Mouse (Mus musculus) forebrain, embryonic 12.5 days (tissue): ENCODE results near the gene 6030408B16Rik. TPM values are rescaled to one million over a fixed set of nuclear protein-coding genes. Genes with fewer than 3 reads are reported as not detected.

ENCODE experiments used
- ATAC-seq: fragments of 200-750 bp; cut with Nextera tagmentation; 2 replicates; pipeline ENCODE4 v1.8.0; 2017; ENCODE audit warnings: moderate TSS enrichment; ENCODE audit not compliant: low FRiP score
- H3K27ac ChIP-seq: fragments of 300-500 bp; sonication (generic); 2 replicates; pipeline ENCODE4 v1.5.1; 2016; ENCODE audit warnings: mild to moderate bottlenecking
- H3K27me3 ChIP-seq: fragments of 300-500 bp; sonication (generic); 2 replicates; pipeline ENCODE4 v1.6.1; 2016; ENCODE audit warnings: mild to moderate bottlenecking
- H3K36me3 ChIP-seq: fragments of 300-500 bp; sonication (generic); replicated peaks from 2 replicates; pipeline ENCODE4 v1.6.1; 2016; ENCODE audit warnings: mild to moderate bottlenecking
- H3K4me1 ChIP-seq: fragments of 300-500 bp; sonication (generic); 2 replicates; pipeline ENCODE4 v1.6.1; 2016
- H3K4me2 ChIP-seq: fragments of 300-500 bp; sonication (generic); 2 replicates; pipeline ENCODE4 v1.6.1; 2016; ENCODE audit warnings: mild to moderate bottlenecking, moderate library complexity
- H3K4me3 ChIP-seq: fragments of 300-500 bp; sonication (generic); replicated peaks from 2 replicates; pipeline ENCODE4 v1.5.1; 2016; ENCODE audit warnings: mild to moderate bottlenecking
- H3K9ac ChIP-seq: fragments of 300-500 bp; sonication (generic); 2 replicates; pipeline ENCODE4 v1.6.1; 2016; ENCODE audit warnings: mild to moderate bottlenecking
- H3K9me3 ChIP-seq: fragments of 300-500 bp; sonication (generic); 2 replicates; pipeline ENCODE4 v1.6.1; 2016
- WGBS: fragments of 180-500 bp; shearing (Covaris S2); methylation state at CpG from one replicate; pipeline ENCODE4 v1.1.7; 2016; 5-methylcytosine and 5-hydroxymethylcytosine counted together
- polyA plus RNA-seq: library from polyadenylated mRNA; unstranded; fragments of >200 nt; fragmentation: Nextera tagmentation; extraction: Ambion mirVana; gene quantifications from 2 replicates; pipeline ENCODE4 v1.2.1, GENCODE M21; 2016

Gene 6030408B16Rik
- polyA plus RNA-seq, 1 experiment from 2014 or later: 0.27 TPM

GRCm38 (mm10) chr15:101309493-101309892 is 16.5 kb downstream of the 6030408B16Rik start:
- H3K9me3 ChIP-seq: no peaks in the 10 kb centered on the region
- no peak overlapping the region for H3K9ac ChIP-seq
- no peak overlapping the region for H3K4me3 ChIP-seq
- no peaks in the 10 kb centered on the region for H3K27me3 ChIP-seq
- no peak for ATAC-seq
- H3K36me3 ChIP-seq: no peaks in the 10 kb centered on the region
- WGBS: 50% methylated on average over 5 of the region's 5 CpGs
- H3K27ac ChIP-seq: no peak overlapping the region
- peaks cover 6% of the 10 kb centered on the region for H3K4me1 ChIP-seq
- H3K4me2 ChIP-seq: no peak overlapping the region

DNA sequence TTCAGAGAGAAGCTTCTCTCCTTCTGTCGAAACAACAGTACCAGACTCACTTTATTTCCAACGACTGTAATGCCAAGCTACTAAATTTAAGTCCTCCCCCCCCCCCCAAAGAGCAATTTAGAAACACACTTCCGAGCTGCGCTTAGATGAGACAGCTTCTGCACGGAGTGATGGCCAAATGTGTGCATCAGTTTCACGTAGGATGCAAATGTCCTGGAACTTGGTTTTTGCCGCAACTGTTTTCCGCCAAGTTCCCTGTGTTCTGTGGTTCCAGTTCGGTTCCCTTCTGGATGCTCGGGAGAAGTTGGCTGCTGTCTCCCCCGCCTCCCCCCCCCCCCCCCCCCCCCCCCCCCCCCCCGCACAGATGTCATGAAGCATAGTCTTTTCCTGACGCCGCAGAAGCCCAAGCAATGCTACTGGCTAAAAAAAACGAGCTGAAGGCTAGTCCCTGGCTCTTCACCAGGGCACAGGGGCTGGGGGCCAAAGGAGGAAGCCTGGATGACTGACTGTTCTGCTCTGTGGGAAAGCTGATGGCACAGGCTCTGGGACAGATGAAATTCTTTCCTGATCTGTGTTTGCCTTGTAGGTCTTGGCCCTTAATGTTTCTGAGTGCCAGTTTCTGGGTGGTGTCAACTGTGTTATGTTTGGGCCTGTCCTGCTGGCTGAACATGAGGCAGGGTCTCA is 18.2 kb downstream of the 6030408B16Rik start:
- Histone ChIP-seq H3K9ac (no peak overlapping the region), H3K36me3 (no peaks in the 10 kb centered on the region), H3K27me3 (no peaks in the 10 kb centered on the region), H3K27ac (no peak overlapping the region), H3K4me1 (peaks cover 10% of the 10 kb centered on the region), H3K4me2 (no peak overlapping the region), H3K9me3 (no peaks in the 10 kb centered on the region), H3K4me3 (no peak overlapping the region)
- ATAC-seq: no peak
- 71% methylated on average over 13 of the region's 15 CpGs for WGBS

GRCm38 (mm10) chr15:101312006-101312405 is 19.0 kb downstream of the 6030408B16Rik start:
- no peak overlapping the region for H3K27ac ChIP-seq
- no peaks in the 10 kb centered on the region for H3K27me3 ChIP-seq
- no peak overlapping the region for H3K4me2 ChIP-seq
- no peak overlapping the region for H3K4me3 ChIP-seq
- H3K36me3 ChIP-seq: no peaks in the 10 kb centered on the region
- WGBS: 92% methylated on average over 6 of the region's 6 CpGs
- H3K4me1 ChIP-seq: peaks cover 12% of the 10 kb centered on the region
- no peak for ATAC-seq
- H3K9ac ChIP-seq: no peak overlapping the region
- H3K9me3 ChIP-seq: no peaks in the 10 kb centered on the region

DNA sequence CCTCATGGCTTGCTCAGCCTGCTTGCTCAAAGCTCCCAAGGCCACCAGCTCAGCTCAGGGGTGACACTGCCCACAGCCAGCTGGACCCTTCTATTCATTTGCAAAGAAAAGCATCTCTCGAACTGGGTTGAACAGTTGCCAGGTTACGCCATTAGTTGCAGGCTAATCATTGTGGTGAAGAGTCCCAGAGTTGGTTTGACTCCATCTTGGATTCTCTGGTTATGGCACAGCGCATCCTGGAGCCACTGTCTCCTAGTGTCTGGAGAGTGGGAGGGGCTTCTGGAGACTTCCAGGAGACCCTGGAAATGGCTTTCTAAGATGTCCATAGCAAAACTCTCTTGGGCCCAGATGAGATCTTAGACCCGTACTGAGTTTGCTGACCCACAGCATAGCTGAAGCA is 22.4 kb downstream of the 6030408B16Rik start:
- peak; percentile 15; the same call in 1 of the 2 replicates for ATAC-seq
- H3K27me3 ChIP-seq: no peaks in the 10 kb centered on the region
- 85% methylated on average over 4 of the region's 4 CpGs for WGBS
- no peak overlapping the region for H3K4me3 ChIP-seq
- no peak overlapping the region for H3K4me2 ChIP-seq
- H3K36me3 ChIP-seq: no peaks in the 10 kb centered on the region
- H3K27ac ChIP-seq: no peak overlapping the region
- peaks cover 9% of the 10 kb centered on the region for H3K4me1 ChIP-seq
- H3K9me3 ChIP-seq: no peaks in the 10 kb centered on the region
- H3K9ac ChIP-seq: no peak overlapping the region

- peak; percentile 92 for ATAC-seq
- H3K4me3 ChIP-seq: no peak overlapping the region
- no peaks in the 10 kb centered on the region for H3K27me3 ChIP-seq
These were observed 22.8 kb downstream of the 6030408B16Rik start for GRCm38 (mm10) chr15:101315832-101316231.

DNA sequence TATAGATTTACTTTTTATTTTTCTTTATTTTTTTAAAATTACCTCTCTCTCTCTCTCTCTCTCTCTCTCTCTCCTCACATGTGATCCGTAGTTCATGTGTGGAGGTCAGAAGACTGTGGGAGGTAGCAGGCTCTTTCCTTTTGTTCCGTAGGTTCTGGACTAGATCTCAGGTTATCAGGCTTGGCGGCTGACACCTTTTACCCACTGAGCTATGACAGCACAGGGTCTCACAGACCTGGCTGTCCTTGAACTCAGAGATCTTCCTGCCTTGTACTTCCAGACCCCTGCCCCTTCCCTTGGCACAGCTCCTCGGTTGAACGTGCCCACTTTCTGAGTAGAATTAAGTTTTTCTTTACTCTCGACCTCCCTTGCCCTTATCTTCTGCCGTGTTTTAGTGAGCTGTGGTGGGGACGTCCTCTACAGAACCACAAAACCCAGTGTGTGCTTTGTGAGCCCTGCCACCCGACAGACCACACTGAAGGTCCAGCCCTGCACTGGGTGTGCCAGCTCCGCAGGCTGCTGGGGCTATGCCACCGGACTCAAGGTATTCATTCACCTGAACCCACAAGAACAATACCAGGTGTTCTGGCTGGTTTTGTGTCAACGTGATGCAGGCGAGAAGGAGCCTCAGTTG is 23.4 kb downstream of the 6030408B16Rik start:
- Histone ChIP-seq H3K4me1 (peaks cover 9% of the 10 kb centered on the region), H3K4me2 (peak overlapping the region; percentile 35; the same call in 1 of the 2 replicates), H3K4me3 (no peak overlapping the region), H3K27ac (no peak overlapping the region), H3K36me3 (no peaks in the 10 kb centered on the region), H3K9ac (no peak overlapping the region), H3K27me3 (no peaks in the 10 kb centered on the region), H3K9me3 (no peaks in the 10 kb centered on the region)
- ATAC-seq: peak; percentile 36; the same call in 1 of the 2 replicates
- whole genome bisulfite sequencing: 64% methylated on average over 13 of the region's 13 CpGs

More at GRCm38 (mm10) chr15:101315832-101316231, 22.8 kb downstream of the 6030408B16Rik start:
- H3K4me1 ChIP-seq: peaks cover 9% of the 10 kb centered on the region
- no peaks in the 10 kb centered on the region for H3K9me3 ChIP-seq
- no peaks in the 10 kb centered on the region for H3K36me3 ChIP-seq
- no peak overlapping the region for H3K9ac ChIP-seq
- no peak overlapping the region for H3K27ac ChIP-seq
- peak overlapping the region; percentile 35 for H3K4me2 ChIP-seq
- WGBS: 2% methylated on average over 11 of the region's 11 CpGs

DNA sequence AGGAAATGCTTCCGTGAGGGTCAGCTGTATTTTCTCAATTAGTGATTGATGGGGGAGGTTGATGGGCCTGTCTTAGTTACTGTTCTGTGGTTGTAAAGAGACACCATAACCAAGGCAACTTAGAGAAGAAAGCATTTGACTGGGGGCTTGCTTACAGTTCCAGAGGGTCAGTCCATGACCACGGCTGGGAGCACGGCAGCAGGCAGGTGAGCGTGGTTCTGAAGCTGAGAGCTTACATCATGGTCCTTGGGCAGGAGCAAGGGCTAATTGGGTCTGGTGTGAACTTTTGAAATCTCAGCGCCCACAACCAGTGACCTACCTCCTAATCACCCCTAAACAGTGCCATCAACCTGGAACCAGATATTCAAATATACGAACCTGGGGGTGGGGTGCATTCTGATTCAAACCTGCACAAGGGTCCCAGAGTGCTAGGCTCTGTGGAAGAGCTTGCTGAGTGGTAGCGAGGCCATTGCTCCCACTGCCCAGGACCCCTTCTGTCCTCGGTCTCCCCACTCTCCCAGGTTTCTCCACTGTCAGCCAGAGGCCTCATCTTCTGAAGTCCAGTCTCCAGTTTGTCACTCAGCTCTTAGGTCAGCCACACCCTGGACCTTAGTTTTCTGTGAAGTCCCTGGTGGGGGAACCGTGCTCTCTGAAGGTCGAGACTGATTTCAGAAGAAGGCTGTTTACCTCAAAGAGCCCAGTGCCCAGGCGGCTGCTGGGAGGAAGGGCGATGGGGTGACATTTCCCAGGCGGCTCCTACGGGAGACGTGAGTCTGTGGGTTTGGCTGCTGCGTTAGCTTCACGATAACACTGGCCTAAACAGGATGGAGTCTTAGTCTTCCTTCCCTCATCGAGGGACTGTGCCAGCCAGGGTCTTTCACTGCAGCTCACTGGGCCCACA is 24.2 kb downstream of the 6030408B16Rik start:
- H3K4me2 ChIP-seq: no peak overlapping the region

GRCm38 (mm10) chr15:101317814-101318500 is 24.9 kb downstream of the 6030408B16Rik start:
- no peak for ATAC-seq
- Histone ChIP-seq H3K9ac (no peak overlapping the region), H3K27ac (no peak overlapping the region), H3K4me1 (peaks cover 9% of the 10 kb centered on the region), H3K9me3 (no peaks in the 10 kb centered on the region), H3K4me3 (no peak overlapping the region), H3K4me2 (no peak overlapping the region), H3K36me3 (no peaks in the 10 kb centered on the region), H3K27me3 (no peaks in the 10 kb centered on the region)
- 81% methylated on average over 2 of the region's 2 CpGs for WGBS

More for the DNA sequence above, 24.2 kb downstream of the 6030408B16Rik start:
- Histone ChIP-seq H3K4me3 (no peak overlapping the region), H3K9ac (no peak overlapping the region), H3K27me3 (no peaks in the 10 kb centered on the region), H3K27ac (no peak overlapping the region), H3K4me1 (peaks cover 9% of the 10 kb centered on the region), H3K9me3 (no peaks in the 10 kb centered on the region), H3K36me3 (no peaks in the 10 kb centered on the region)
- no peak for ATAC-seq
- WGBS: 83% methylated on average over 18 of the region's 18 CpGs

- no peak overlapping the region for H3K27ac ChIP-seq
- WGBS: 68% methylated on average over 14 of the region's 14 CpGs
- no peak for ATAC-seq
These were observed 26.1 kb downstream of the 6030408B16Rik start for GRCm38 (mm10) chr15:101318889-101319765.

DNA sequence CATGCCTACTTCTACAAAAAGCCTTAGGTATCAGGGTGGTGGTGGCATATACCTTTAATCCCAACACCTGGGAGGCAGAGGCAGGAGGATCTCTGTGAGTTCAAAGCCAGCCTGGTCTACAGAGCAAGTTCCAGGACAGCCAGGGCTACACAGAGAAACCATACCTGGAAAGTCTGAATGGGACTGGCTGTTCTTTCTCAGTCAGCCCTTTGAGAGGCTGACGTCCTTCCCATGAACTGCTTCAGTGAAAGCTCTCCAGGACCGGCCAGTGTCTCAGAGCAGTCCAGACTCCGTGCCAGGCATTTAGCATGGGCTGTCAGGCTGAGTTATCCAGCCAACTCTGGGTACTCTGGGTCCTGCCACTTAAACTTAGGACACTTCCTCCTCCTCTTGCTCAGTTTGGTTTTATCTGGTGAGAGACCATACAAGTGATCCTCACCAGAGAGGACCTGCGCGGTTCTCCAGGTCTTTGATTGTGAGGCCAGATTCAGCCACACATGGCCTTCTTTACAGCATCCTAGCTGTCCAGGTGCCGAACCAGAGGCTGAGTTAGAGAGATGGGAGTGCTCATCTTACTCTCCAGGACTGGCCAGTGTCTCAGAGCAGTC is 27.1 kb downstream of the 6030408B16Rik start:
- H3K27ac ChIP-seq: no peak overlapping the region
- WGBS: 91% methylated on average over 6 of the region's 6 CpGs
- no peaks in the 10 kb centered on the region for H3K36me3 ChIP-seq
- no peak overlapping the region for H3K4me3 ChIP-seq
- H3K27me3 ChIP-seq: no peaks in the 10 kb centered on the region
- H3K9ac ChIP-seq: no peak overlapping the region
- peaks cover 9% of the 10 kb centered on the region for H3K4me1 ChIP-seq
- no peak for ATAC-seq
- H3K9me3 ChIP-seq: no peaks in the 10 kb centered on the region
- H3K4me2 ChIP-seq: no peak overlapping the region

More at GRCm38 (mm10) chr15:101318889-101319765, 26.1 kb downstream of the 6030408B16Rik start:
- Histone ChIP-seq H3K4me3 (no peak overlapping the region), H3K36me3 (no peaks in the 10 kb centered on the region), H3K4me2 (no peak overlapping the region), H3K9me3 (no peaks in the 10 kb centered on the region), H3K9ac (no peak overlapping the region), H3K27me3 (no peaks in the 10 kb centered on the region), H3K4me1 (peaks cover 9% of the 10 kb centered on the region)

GRCm38 (mm10) chr15:101320618-101321041 is 27.6 kb downstream of the 6030408B16Rik start:
- no peaks in the 10 kb centered on the region for H3K27me3 ChIP-seq
- no peak overlapping the region for H3K4me3 ChIP-seq
- no peaks in the 10 kb centered on the region for H3K9me3 ChIP-seq
- no peak overlapping the region for H3K27ac ChIP-seq
- WGBS: 75% methylated on average over 6 of the region's 6 CpGs
- no peaks in the 10 kb centered on the region for H3K36me3 ChIP-seq
- H3K4me1 ChIP-seq: peaks cover 9% of the 10 kb centered on the region
- no peak for ATAC-seq
- H3K4me2 ChIP-seq: no peak overlapping the region
- H3K9ac ChIP-seq: no peak overlapping the region
